Mouse (Mus musculus) cerebellum, adult 9-11 months (tissue): ENCODE measurements at regions not wholly inside any gene's neighbourhood (a gene's known extent, or its start where the extent isn't known, plus 50 kb on each side); places are given as distances from the start of the nearest gene placed in this dataset.

Experiments
- DNase-seq: peaks from one replicate; pipeline ENCODE4 v3.0.0; 2022

DNA sequence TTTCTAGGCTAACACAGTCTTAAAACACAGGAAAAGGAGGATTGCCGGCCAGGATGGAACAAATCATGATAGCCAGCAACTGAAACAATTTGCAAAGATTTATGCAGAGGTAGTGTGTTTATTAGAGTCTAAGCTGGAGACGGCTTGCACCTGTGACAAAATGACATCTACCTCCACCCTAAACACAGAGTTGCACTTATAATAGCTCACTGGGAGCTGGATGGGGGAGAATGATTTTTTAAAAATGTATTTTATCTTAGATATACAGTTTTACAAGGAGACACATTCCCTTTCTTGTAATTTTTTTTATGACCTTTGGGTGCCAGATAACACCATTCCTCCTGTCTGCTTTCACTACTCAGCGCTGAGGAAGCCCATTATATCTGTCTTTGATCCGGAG, 76.7 kb upstream of the Zfhx3 start:
- DNase-seq, result no peak

- no peak for DNase-seq
Observed at GRCm38 (mm10) chr8:107871718-107872117, 70.7 kb upstream of the Zfhx3 start.

DNA sequence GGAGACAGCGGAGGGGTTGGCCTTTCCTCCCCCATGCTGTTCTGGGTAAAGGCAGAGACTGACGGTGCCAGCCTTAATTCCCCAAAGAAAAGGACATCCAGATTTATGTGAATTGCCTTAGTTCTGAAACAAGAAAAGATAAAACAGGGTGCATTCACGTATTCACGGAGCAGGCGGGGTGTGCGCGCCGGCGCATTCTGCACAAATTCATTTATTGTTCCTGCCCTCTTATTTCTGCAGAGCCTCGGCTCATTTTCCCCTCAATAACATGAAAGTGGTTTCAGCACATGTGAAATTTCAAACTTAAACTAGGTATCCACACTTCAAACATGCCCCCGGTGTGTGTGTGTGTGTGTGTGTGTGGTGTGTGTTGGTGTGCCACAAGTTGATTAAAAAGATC, 70.3 kb upstream of the Zfhx3 start:
- DNase-seq, result no peak

- no peak for DNase-seq
Observed at GRCm38 (mm10) chr8:107876455-107876854, 66.0 kb upstream of the Zfhx3 start.

DNA sequence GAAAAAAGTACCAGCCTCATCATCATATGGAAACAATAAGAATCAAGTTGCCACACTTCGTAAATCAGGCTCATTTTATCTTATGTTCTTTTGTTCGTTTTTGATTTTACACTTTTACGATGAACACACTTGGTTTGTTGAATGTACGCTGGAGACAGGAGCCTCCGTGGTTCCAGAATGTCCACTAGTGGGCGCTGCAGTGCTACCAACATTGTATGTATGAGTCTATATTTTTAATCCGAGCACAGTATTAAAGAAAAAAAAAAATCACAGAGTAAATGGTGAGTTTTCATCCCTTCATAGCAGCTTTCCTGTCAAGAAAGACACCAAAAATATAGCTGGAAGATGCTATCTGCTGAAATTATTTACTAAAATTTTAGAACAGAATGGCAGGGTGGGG, 60.6 kb upstream of the Zfhx3 start:
- DNase-seq, result no peak

DNA sequence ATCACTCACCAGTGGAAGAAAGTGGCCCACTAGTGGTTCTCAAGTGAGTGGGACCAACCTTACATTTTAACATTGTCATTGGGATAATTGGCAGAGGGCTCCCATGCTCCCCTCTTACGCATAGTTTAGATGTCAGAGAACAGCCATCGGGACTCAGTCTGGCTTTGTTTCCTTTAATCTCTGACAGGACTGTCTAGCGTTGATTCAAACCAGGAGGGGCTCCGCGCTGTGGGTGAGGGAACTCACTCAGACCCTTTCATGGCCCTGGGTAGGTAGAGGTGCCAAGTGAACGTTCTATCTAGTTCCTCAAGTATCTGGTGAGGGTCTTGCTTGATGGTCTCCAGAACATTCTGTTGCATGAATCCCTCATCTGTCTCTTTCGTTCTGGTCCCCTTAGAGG, 56.9 kb upstream of the Zfhx3 start:
- no peak for DNase-seq

GRCm38 (mm10) chr8:107885971-107886370, 56.5 kb upstream of the Zfhx3 start:
- no peak for DNase-seq

DNA sequence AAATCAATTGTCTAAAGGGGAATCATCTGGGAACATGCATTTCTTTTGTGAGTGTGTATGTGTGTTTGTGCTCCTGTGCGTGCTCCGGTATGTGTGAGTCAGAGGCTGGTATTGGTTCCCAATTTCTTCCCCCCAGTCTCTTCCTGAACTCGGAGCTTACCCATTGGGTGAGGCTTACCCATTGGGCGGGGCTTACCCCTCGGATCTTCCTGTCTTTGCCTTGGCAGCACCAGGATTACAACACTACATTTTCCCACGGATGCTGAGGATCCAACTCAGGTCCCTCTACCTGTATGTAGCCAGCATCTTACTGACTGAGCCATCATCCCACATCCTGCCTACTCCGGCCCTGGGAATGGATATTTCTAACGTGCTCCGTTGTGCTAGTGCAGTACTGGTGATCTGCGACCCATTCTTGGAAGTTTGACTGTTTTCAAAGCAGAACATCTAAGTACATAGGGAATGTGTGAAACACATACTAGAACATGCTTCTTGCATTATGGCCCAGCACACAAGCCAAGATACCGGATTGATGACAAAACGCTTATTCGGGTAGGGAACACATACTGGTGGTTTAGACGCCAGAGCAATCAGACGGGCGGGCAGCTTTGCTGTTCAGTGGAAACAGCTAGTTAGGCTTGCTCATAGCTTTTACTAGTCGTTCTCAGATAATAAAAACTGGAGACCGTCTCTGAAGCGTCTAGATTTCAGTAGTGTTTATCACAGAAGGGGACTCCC, 55.8 kb upstream of the Zfhx3 start:
- no peak for DNase-seq

DNA sequence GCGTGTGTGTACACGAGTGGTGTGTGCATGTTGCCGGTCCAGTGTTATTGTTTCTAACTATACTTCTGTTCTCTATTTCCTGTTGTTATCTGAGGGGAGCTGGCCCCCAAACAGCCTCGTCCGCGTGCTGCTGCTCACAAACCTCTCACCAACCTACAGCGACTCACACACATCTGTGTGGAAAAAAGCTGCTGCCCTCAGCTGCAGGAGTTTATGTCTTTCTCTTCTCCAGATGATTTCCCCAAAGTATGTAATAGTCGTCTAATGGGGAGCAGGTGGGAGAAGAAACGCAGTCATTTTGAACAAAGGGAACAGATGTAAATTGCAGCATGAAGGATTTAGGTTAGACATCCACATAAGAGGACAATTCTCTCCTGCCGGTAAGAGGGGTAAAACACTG, 55.1 kb upstream of the Zfhx3 start:
- no peak for DNase-seq

- no peak for DNase-seq
Observed at GRCm38 (mm10) chr8:107890922-107891321, 51.5 kb upstream of the Zfhx3 start.
